Mouse (Mus musculus): ENCODE measurements around the gene Epb41l1.
"Not testable (repeated sequence)": the region's sequence is repeated elsewhere in the genome, so short reads cannot be mapped to it uniquely, and the experiment has no call there.

The Epb41l1 gene

GRCm38 (mm10) chr2:156490176-156490575 is 69.5 kb downstream of the Epb41l1 start:
- no peak for DNase-seq

DNA sequence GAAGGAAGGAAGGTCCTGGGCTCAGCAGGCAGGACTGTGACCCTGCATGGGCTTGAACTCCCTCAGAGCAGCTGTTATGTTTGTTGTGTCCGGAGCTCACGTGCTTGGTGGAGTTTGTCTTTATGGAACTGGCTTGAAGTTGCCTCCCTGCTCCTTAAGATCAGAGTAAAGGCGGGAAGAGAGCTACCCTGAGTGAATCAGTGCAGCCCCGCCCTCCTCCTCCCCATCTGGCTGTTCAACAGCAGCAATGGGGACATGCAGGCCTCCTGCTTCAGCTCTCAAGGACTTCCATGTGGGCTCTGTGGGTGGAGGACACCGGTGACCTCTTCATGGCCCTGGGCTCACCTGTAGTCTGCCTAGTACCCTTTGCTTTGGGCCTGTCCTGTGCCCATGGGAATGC is 71.1 kb downstream of the Epb41l1 start:
- no peak for DNase-seq

DNA sequence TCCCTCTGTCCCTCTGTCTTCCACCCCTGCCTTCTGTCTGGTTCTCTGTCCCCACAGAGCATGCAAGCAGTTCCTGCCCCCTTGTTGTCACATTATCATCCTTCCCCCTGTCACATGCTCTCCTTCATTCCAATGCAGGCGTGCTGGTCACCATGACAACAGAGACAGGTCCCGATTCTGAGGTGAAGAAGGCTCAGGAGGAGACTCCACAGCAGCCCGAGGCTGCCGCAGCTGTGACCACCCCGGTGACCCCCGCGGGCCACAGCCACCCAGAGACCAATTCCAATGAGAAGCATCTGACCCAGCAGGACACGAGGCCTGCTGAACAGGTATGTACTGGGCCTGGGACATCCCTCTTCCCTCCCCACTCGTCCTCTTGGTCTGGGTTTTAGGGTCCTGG is 73.1 kb downstream of the Epb41l1 start:
- no peak for DNase-seq

DNA sequence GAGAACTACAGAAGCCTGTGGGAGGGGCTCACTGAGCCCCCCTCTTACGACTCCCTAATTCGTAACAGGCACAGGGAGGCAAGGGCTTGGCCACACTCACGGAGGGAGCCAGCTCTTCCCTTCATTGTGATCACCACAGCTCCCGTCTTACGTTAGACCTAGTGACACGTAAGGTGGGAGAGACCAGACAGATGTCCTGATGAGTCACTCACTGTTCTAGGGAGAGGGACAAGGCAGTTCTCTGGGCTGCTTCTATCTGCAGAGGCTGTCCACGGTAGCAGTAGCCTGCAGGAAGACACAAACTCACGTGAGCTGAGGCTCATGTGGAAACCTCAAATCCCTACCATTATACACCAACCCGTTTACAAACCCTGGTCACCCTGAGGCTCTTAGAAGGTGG is 73.8 kb downstream of the Epb41l1 start:
- DNase-seq: no peak

GRCm38 (mm10) chr2:156494875-156495274 is 74.2 kb downstream of the Epb41l1 start:
- no peak for DNase-seq

- peak; percentile 15 for DNase-seq
Observed at GRCm38 (mm10) chr2:156496816-156497566, 76.3 kb downstream of the Epb41l1 start.

DNA sequence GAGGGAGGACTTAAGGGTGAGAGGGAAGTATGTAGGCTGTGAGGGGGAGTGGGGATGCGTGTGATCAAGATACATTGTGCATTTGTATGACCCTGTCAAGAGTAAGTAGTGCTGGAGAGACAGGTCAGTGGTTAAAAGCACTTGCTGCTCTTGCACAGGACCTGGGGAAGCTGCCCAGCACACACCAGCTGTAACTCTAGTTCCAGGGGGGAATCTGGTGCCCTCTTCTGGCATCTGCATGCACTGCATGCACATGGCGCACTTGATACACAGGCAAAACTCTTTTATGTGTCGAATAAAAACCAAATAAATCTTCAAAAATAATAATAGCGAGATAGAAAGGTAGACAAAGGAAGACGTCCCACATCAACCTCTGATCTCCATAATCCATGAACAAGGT is 77.2 kb downstream of the Epb41l1 start:
- peak; percentile 70 for DNase-seq

- DNase-seq: no peak
Observed at GRCm38 (mm10) chr2:156501025-156501424, 80.3 kb downstream of the Epb41l1 start.

GRCm38 (mm10) chr2:156505533-156505932 is 84.8 kb downstream of the Epb41l1 start:
- no peak for DNase-seq

GRCm38 (mm10) chr2:156512028-156512427 is 91.3 kb downstream of the Epb41l1 start:
- DNase-seq: no peak

DNA sequence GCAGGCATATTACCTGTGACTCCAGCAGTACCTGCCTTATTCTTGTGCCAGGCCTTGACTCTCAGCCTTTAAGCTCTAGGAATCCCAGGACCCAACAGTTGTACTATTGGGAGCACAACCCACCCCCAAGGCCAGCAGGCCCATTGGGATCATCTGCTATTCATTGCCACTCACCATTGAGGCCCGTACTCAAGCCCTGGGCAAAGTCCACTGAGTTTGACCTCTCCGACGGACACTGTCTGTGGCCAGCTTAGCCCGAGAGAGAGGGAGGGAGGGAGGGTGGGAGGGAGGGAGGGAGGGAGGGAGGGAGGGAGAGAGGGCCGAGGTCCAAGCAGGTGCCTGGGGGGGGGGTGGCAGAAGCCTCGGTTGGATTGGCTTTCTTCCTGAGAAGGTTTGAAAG is 91.9 kb downstream of the Epb41l1 start:
- DNase-seq: no peak

- DNase-seq: no peak
Observed at GRCm38 (mm10) chr2:156515102-156515501, 94.4 kb downstream of the Epb41l1 start.

DNA sequence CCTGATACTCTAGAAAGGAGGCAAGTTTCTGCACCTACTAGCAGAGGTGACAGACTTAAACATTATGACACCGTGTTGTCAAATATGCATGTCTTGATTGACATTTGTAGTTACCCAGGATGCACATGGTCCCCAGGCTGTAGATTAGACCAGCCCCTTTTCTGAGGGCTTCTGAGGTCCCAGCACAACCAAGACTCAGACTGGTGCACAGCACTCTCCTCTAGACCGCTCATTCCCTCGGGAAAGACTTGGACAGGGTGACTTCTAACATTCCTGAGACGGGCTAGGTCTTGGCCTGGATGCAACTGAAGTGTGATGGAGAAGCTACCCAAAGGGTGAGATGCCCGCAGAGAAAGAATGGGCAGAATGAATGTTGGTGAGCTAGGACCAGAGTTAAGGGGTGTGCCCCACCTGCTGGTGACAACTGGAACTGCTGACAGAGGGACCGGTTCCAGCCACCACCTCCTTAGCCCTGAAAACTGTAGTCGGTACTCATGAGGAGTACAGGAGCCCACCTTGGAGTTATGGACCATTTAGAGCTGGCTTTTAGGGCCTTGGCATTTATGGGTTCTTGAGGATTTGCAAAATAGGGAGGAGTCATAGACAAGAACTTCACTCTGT is 95.0 kb downstream of the Epb41l1 start:
- DNase-seq: peak; percentile 76

GRCm38 (mm10) chr2:156516678-156517077 is 96.0 kb downstream of the Epb41l1 start:
- not testable (repeated sequence) for DNase-seq

GRCm38 (mm10) chr2:156518306-156518705 is 97.6 kb downstream of the Epb41l1 start:
- no peak for DNase-seq

- DNase-seq: no peak
Observed at GRCm38 (mm10) chr2:156519584-156519983, 98.9 kb downstream of the Epb41l1 start.

GRCm38 (mm10) chr2:156522994-156523393 is 102.3 kb downstream of the Epb41l1 start:
- no peak for DNase-seq

GRCm38 (mm10) chr2:156524078-156524477 is 103.4 kb downstream of the Epb41l1 start:
- DNase-seq: peak; percentile 19

DNA sequence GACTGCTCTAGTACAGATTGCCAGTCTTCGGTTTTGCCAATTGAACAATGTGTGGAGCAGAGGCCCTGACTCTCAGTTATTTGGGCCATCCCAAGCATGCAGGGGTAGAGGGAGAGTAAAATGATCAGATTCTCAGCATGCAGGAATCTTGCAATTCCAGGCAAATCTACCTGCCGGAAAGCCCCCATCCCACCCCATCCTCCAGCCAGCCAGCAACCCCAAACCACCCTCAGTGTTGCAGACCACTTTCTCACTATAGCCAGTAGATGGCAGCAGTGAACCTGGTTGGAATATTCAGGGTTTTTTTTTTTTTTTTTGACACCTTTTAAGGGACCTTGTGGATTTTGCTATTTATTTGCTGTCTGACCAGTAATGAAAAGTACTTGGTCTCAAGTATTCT is 109.0 kb downstream of the Epb41l1 start:
- peak; percentile 65 for DNase-seq

GRCm38 (mm10) chr2:156533160-156533559 is 112.5 kb downstream of the Epb41l1 start:
- no peak for DNase-seq

DNA sequence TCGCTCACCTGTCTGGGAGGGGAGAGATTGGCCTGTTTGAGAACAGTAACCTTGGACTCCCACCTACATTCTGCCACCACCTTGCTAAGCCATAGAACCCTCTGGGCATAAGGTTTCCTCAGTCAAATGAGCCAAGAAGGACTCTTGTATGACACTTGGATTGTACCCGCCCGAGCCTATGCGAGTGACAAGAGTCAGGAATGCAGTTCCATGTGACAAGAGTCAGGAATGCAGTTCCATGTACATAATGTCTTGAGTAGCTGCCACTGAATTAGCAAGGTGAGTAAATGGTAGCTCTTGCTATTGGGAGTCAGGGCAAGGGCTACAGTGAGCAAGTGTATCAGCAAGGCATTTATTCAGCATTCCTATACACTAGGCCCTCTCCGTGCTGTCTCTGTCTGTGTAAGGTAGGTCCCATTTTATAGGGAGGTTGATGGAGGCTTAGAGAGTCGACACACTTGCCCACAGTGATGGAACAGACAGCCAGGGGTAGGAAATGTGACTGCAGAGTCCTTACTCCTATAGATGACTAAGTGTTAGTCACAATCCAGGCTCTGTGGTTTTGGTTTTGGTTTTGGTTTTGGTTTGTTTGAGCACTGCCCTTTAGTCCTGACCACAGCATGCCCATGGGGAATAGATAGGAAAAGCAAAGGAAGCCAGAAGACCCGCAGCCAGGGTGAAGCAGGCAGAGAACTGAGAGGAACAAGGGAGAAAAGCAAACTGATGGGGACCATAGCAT is 118.3 kb downstream of the Epb41l1 start:
- no peak for DNase-seq

DNA sequence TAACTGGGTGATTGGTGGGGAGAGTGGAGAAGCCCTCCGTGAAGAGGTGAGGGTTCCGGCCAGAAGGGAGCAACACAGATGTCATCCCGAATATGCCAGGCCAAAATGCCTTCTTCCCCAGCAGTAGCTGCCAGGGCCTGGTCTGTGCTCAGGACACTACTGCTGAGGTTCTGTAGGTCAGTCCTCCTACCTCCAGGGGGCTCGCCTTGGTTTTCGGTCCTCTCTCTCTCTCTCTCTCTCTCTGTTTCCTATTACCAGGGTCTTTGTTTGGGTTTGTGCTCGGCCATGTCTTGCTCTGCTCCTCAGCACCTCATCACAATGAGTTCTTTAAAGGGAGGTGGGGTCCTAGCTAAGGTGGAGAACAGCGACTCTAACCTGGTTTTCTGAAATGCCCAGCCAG is 120.3 kb downstream of the Epb41l1 start:
- DNase-seq: no peak

DNA sequence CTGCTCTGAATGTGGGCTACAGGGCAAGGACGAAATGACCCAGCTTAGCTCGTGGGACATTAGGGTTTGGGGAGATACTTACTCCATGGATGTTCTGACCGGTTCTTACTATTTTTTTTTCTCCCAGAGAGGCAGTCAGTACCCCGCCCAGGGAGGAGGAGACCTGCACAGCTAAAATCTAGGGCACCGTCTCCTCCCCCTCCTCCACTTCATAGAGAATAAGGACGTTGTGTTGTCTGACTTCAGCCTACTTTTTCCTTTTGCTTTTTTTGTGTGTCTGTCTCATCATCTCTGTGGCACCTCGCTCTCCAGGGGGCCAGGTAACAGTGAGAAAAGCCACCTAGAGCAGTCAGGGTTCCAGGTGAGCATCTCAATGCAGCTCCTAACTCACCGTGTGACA is 121.7 kb downstream of the Epb41l1 start:
- DNase-seq: no peak

DNA sequence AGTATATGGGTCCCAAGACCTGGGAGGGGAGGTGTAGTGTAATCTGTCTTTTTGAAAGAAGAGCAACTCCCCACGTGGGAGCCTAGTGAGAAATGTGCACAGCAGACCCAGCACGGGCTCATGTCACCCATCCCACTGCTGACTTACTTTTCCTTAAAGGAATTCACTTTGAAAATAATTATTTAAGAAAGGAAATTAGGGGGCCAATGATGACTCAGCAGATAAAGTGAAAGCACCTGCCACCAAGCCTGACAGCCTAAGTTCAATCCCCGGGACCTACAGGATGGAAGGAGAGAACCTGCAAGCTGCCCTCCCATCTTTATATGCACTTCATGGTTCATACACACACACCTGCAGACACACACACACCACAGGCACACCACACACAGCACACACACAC is 123.1 kb downstream of the Epb41l1 start:
- DNase-seq: no peak
